Mouse (Mus musculus): Measurements from ENCODE around the gene Tank. TPM values are rescaled to one million over a fixed set of nuclear protein-coding genes. Genes with fewer than 3 reads are reported as not detected.

The Tank gene
- polyA plus RNA-seq, 1 experiment = 8.5 TPM

DNA sequence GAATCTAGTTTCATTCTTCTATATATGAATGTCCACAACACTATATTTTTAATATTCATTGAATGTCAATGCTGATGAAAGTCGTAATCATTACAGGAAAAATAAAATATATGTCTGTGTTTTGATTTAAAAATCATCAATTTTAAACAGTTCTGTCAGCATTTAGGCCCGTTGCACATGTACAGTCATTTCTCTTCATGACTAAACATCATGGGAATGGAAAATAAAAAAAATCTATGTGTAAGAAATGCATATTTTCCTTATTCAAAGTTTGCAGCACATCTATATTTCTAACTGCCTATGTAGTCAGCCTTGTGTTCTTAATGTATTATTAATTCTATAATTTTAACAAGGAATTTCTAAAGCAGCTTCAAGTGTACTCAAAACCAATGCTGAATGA lies 12.4 kb downstream of the Tank start:
- Histone ChIP-seq H3K36me3 (ENCODE audit: control insufficient read depth, insufficient read depth) (no peaks in the 10 kb centered on the region), H3K27me3 (ENCODE audit: control insufficient read depth, insufficient read depth, insufficient read length) (no peaks in the 10 kb centered on the region), H3K79me2 (ENCODE audit: control insufficient read depth, insufficient read depth) (peaks cover 47% of the 10 kb centered on the region), H3K4me3 (ENCODE audit: insufficient read depth, poor library complexity, severe bottlenecking) (no peak overlapping the region), H3ac (ENCODE audit: control insufficient read depth, insufficient read length, low read depth) (no peak overlapping the region), H3K79me3 (ENCODE audit: low read depth) (peaks cover 22% of the 10 kb centered on the region)
- TF ChIP-seq MAX (IDR thresholded peaks at IDR 0.05) (no peak), MYOD1 (IDR thresholded peaks at IDR 0.05; ENCODE audit: control insufficient read depth, insufficient read length, low read depth) (no peak), CEBPB (IDR thresholded peaks at IDR 0.05; ENCODE audit: low read depth) (no peak), MYOG (IDR thresholded peaks at IDR 0.05; ENCODE audit: control insufficient read depth, extremely low read depth, insufficient read length) (no peak), FOSL1 (IDR thresholded peaks at IDR 0.05; ENCODE audit: insufficient read depth, low read length, poor library complexity, severe bottlenecking) (no peak), CTCF (IDR thresholded peaks at IDR 0.05; ENCODE audit: control insufficient read depth, insufficient read depth, insufficient read length) (no peak), USF1 (IDR thresholded peaks at IDR 0.05; ENCODE audit: low read depth) (no peak)

DNA sequence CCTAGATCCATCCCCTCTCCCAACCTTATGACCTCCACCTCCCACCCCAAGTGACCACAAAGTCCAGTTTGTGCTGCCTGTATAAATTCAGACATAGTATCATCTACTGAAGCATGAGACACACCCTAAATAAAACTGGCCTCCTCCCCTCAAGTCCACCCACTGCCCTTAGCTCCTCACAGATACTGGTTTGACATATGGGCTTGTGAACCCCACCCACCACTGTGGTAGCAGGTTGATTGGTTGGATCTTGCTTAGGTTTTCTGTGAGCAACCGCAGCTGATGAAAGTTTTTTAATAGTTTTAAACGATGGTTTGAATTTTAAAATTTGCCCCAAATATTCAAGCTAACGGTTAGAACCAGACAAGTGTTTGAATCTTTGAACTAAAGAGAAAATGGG lies 13.7 kb downstream of the Tank start:
- no peaks in the 10 kb centered on the region for H3K27me3 ChIP-seq (ENCODE audit: control insufficient read depth, insufficient read depth, insufficient read length)
- H3K4me3 ChIP-seq (ENCODE audit: insufficient read depth, poor library complexity, severe bottlenecking) = no peak overlapping the region
- peaks cover 52% of the 10 kb centered on the region for H3K79me2 ChIP-seq (ENCODE audit: control insufficient read depth, insufficient read depth)
- H3K36me3 ChIP-seq (ENCODE audit: control insufficient read depth, insufficient read depth) = no peaks in the 10 kb centered on the region
- TF ChIP-seq CEBPB (IDR thresholded peaks at IDR 0.05; ENCODE audit: low read depth) (no peak), FOSL1 (IDR thresholded peaks at IDR 0.05; ENCODE audit: insufficient read depth, low read length, poor library complexity, severe bottlenecking) (no peak)
- peaks cover 30% of the 10 kb centered on the region for H3K79me3 ChIP-seq (ENCODE audit: low read depth)
- H3ac ChIP-seq (ENCODE audit: control insufficient read depth, insufficient read length, low read depth) = no peak overlapping the region

DNA sequence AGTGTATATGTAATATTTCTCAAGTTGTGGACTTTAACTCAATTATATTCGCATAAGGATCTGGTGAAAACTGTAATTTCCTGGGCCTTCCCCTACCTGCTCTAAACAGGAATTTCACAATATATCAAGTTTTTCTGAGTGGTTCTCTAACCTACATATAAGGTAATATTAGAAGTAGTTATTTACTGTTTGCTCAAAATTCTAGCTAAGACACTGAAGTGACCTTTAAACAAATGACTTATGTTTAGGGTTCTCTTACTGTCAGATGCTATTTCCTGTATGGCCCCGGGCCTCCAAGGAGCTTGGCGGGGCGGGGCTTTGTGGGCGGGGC lies 14.3 kb downstream of the Tank start:
- TF ChIP-seq MAX (IDR thresholded peaks at IDR 0.05) (no peak), CEBPB (IDR thresholded peaks at IDR 0.05; ENCODE audit: low read depth) (no peak), MYOG (IDR thresholded peaks at IDR 0.05; ENCODE audit: control insufficient read depth, extremely low read depth, insufficient read length) (no peak), USF1 (IDR thresholded peaks at IDR 0.05; ENCODE audit: low read depth) (no peak), MYOD1 (IDR thresholded peaks at IDR 0.05; ENCODE audit: control insufficient read depth, insufficient read length, low read depth) (no peak), CTCF (IDR thresholded peaks at IDR 0.05; ENCODE audit: control insufficient read depth, insufficient read depth, insufficient read length) (no peak), FOSL1 (IDR thresholded peaks at IDR 0.05; ENCODE audit: insufficient read depth, low read length, poor library complexity, severe bottlenecking) (no peak)
- no peaks in the 10 kb centered on the region for H3K36me3 ChIP-seq (ENCODE audit: control insufficient read depth, insufficient read depth)
- H3K79me3 ChIP-seq (ENCODE audit: low read depth) = peaks cover 32% of the 10 kb centered on the region
- H3K27me3 ChIP-seq (ENCODE audit: control insufficient read depth, insufficient read depth, insufficient read length) = no peaks in the 10 kb centered on the region
- H3K79me2 ChIP-seq (ENCODE audit: control insufficient read depth, insufficient read depth) = peaks cover 54% of the 10 kb centered on the region
- H3K4me3 ChIP-seq (ENCODE audit: insufficient read depth, poor library complexity, severe bottlenecking) = peak overlapping the region; percentile 91
- H3ac ChIP-seq (ENCODE audit: control insufficient read depth, insufficient read length, low read depth) = no peak overlapping the region

DNA sequence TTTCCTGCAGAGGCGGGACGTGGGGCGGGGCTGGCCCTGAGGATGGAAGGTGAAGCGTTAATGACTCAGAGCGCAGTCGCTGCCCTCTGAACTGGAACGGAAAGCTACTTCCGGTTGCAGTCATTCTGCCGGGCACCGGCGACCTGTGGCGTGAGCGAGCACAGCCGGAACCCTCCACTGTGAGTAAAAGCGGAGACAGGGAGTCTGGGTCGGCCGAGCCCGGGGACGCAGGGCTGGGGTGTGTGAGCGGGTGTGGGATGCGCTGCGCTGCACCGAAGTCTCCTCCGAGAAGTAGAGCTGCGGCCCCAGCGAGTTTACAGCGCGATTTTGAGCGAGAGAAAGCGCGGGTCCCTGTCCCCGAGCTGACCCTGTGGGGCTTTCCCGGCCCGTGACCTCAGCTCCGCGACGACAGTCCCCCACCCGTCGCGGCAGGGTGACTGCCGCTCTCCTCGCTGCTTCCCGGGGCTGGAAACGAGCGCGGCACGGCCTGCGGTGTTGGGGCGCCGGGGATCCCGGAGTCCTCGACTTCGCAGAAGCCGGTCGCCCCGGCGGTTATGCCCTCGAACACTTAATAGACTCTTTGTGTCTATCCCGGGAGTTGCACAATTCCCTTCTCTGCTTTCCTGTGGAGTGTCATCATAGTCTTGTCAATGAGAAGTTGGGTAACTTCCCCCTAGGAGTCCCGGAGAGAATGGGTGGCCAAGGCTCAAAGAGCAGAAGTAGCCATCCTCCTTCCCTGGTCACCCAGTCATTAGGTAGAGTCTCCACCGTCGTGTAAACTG lies 14.8 kb downstream of the Tank start:
- peaks cover 5% of the 10 kb centered on the region for H3K36me3 ChIP-seq (ENCODE audit: control insufficient read depth, insufficient read depth)

DNA sequence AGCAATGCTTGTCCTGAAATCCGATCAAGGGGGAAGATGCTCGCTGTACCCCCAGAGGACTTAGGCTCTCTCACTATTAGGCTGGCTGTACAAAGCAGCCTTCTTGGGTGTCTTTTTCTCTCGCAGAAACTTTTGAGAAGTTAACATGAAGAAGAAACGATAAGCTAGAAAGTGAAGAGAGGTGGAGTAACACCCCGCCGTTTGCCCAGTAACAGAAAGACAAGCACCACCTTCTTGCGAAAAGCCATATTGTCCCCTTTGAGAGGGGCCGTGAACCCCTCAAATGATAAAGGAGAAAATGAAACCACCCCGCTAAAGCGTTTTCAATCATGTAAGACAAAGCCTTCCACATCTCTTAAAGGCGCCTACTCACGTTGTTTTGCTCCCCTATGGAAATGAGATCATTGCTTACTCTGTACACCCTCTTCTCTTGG lies 15.5 kb downstream of the Tank start:
- TF ChIP-seq MAX (IDR thresholded peaks at IDR 0.05) = no peak
- TF ChIP-seq MYOD1 (IDR thresholded peaks at IDR 0.05; ENCODE audit: control insufficient read depth, insufficient read length, low read depth) = no peak
- TF ChIP-seq CEBPB (IDR thresholded peaks at IDR 0.05; ENCODE audit: low read depth) = no peak
- TF ChIP-seq FOSL1 (IDR thresholded peaks at IDR 0.05; ENCODE audit: insufficient read depth, low read length, poor library complexity, severe bottlenecking) = no peak
- no peak for TF ChIP-seq USF1 (IDR thresholded peaks at IDR 0.05; ENCODE audit: low read depth)
- TF ChIP-seq MYOG (IDR thresholded peaks at IDR 0.05; ENCODE audit: control insufficient read depth, extremely low read depth, insufficient read length) = no peak
- TF ChIP-seq CTCF (IDR thresholded peaks at IDR 0.05; ENCODE audit: control insufficient read depth, insufficient read depth, insufficient read length) = no peak
- H3K4me3 ChIP-seq (ENCODE audit: insufficient read depth, poor library complexity, severe bottlenecking) = peak overlapping the region; percentile 91
- peaks cover 12% of the 10 kb centered on the region for H3K36me3 ChIP-seq (ENCODE audit: control insufficient read depth, insufficient read depth)

More for the DNA sequence above, 14.8 kb downstream of the Tank start:
- H3ac ChIP-seq (ENCODE audit: control insufficient read depth, insufficient read length, low read depth) = peak overlapping the region; percentile 97
- TF ChIP-seq CTCF (IDR thresholded peaks at IDR 0.05; ENCODE audit: control insufficient read depth, insufficient read depth, insufficient read length) (no peak), CEBPB (IDR thresholded peaks at IDR 0.05; ENCODE audit: low read depth) (peak; percentile 73)
- H3K27me3 ChIP-seq (ENCODE audit: control insufficient read depth, insufficient read depth, insufficient read length) = no peaks in the 10 kb centered on the region
- H3K79me3 ChIP-seq (ENCODE audit: low read depth) = peaks cover 38% of the 10 kb centered on the region
- H3K79me2 ChIP-seq (ENCODE audit: control insufficient read depth, insufficient read depth) = peaks cover 60% of the 10 kb centered on the region
- H3K4me3 ChIP-seq (ENCODE audit: insufficient read depth, poor library complexity, severe bottlenecking) = peak overlapping the region; percentile 91

DNA sequence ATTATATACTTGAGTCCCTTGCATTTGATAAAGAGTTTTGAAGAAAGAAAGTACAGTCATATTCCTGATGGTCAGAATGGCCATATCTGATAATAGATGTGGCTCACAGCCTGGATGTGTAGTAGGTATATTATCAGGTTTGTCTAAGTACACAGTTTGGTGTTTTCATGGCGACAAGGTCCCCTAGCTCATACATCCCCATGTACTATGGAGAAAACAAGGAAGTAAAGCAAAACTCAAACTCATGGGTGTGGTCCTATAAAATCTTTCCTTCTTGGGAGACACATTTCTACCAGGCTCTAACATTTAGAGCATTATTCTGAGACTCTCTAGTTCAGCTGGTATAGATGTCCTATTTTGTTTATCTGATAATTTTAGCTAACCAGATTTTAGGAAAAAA lies 21.3 kb downstream of the Tank start:
- H3K36me3 ChIP-seq (ENCODE audit: control insufficient read depth, insufficient read depth) = peaks cover 31% of the 10 kb centered on the region
- H3K27me3 ChIP-seq (ENCODE audit: control insufficient read depth, insufficient read depth, insufficient read length) = no peaks in the 10 kb centered on the region
- H3ac ChIP-seq (ENCODE audit: control insufficient read depth, insufficient read length, low read depth) = no peak overlapping the region
- TF ChIP-seq USF1 (IDR thresholded peaks at IDR 0.05; ENCODE audit: low read depth) (no peak), FOSL1 (IDR thresholded peaks at IDR 0.05; ENCODE audit: insufficient read depth, low read length, poor library complexity, severe bottlenecking) (no peak), CEBPB (IDR thresholded peaks at IDR 0.05; ENCODE audit: low read depth) (no peak), MYOG (IDR thresholded peaks at IDR 0.05; ENCODE audit: control insufficient read depth, extremely low read depth, insufficient read length) (no peak), MAX (IDR thresholded peaks at IDR 0.05) (no peak), MYOD1 (IDR thresholded peaks at IDR 0.05; ENCODE audit: control insufficient read depth, insufficient read length, low read depth) (no peak), CTCF (IDR thresholded peaks at IDR 0.05; ENCODE audit: control insufficient read depth, insufficient read depth, insufficient read length) (no peak)
- H3K79me2 ChIP-seq (ENCODE audit: control insufficient read depth, insufficient read depth) = peaks cover 99% of the 10 kb centered on the region
- H3K4me3 ChIP-seq (ENCODE audit: insufficient read depth, poor library complexity, severe bottlenecking) = no peak overlapping the region
- H3K79me3 ChIP-seq (ENCODE audit: low read depth) = peaks cover 58% of the 10 kb centered on the region

More for the DNA sequence above, 15.5 kb downstream of the Tank start:
- H3K27me3 ChIP-seq (ENCODE audit: control insufficient read depth, insufficient read depth, insufficient read length) = no peaks in the 10 kb centered on the region
- peaks cover 64% of the 10 kb centered on the region for H3K79me2 ChIP-seq (ENCODE audit: control insufficient read depth, insufficient read depth)
- H3ac ChIP-seq (ENCODE audit: control insufficient read depth, insufficient read length, low read depth) = peak overlapping the region; percentile 97
- peaks cover 45% of the 10 kb centered on the region for H3K79me3 ChIP-seq (ENCODE audit: low read depth)
